Mouse (Mus musculus) retina, embryonic 14.5 days (tissue): ENCODE measurements at regions not wholly inside any gene's neighbourhood (a gene's known extent, or its start where the extent isn't known, plus 50 kb on each side); places are given as distances from the start of the nearest gene placed in this dataset.
A peak's percentile ranks its signal among the peaks of the same experiment; 100 is the strongest.

Experiments used
- DNase-seq: peaks from one replicate; pipeline ENCODE4 v3.0.0-alpha.2; 2015; ENCODE audit warnings: low spot score

DNA sequence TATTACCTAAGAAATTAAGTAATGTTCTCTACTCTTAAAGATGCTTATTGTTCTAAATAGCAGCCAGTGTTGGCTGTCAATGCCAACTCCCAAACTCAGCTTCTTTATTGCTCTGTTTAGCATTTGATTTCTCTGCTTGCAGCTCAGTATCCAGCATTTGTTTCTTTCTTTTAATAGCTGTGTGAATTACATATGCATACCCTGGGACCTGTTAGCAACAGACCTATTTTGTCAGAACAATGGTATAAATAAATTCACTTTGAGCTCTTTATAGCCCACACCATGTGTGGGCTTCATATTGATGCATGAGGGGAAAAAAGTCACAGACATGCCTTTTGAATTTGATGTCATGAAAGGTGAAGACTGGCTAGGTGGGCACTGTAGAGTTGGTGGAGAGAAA lies 732.4 kb downstream of the Nsun3 start:
- no peak for DNase-seq

DNA sequence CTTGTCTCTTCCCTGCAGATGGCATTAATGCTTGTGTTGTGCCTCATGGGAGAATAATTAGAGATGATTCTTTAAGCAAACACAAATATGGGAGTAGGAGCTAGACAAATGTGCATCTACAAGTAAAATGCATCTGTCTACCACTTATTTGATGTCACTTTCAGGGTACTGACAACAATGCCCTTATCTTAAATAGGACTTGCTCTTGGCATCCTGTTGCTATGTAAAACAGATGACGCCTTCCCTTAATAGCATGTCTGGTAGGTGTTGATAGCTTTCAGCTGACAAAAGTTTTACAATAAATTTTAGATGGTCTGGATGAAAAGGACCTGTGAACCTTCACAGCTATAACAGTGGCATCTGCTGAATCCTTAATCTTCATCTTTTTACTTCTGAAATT lies 748.6 kb downstream of the Nsun3 start:
- DNase-seq, result no peak

DNA sequence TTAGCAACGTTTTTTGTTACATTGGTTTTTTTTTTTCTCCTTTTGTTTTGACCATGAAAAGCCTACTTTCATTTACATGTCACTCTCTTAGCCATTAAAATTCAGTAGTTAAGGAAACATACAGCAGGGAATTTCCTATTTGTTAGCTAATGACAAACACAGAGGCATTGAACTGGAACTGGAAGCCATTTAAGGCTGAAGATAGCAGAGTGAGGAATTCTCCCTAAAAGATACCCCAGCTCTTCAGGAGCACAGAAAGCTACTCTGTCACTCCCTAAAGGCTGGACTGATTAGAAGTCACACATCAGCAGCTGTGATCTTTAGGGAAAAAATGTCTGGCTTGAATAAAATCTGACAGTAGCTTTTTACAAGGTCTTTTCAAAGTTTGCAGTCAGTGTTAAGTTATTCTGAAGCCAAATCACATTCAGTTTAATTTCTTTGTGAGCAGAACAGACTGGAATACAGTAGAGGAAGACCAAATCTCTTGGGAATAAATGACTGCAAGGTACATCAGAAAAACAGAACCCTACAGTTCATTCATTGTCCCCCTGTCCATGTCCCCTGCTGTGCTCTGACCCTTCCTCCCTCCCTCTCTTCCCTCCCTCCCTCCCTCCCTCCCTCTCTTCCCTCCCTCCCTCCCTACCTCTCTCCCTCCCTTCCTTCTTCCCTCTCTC lies 796.1 kb downstream of the Nsun3 start:
- peak; percentile 9 for DNase-seq
